Mouse (Mus musculus): ENCODE measurements around the gene Mrpl47. TPM values are rescaled to one million over a fixed set of nuclear protein-coding genes. Genes with fewer than 3 reads are reported as not detected.
"Not testable (repeated sequence)": the region's sequence is repeated elsewhere in the genome, so short reads cannot be mapped to it uniquely, and the experiment has no call there.

Mrpl47 gene
- 38.0 and 40.4 TPM in 2 replicates for polyA plus RNA-seq (2014; fragmentation: Nextera tagmentation; extraction: Ambion mirVana)

GRCm38 (mm10) chr3:32737172-32737655 lies at the start of gene Mrpl47:
Gene Mrpl47 (minus strand): TSS chr3:32737605.
- H3K27me3 ChIP-seq (replicated peaks; ENCODE audit: control insufficient read depth, insufficient read depth, low read length): no peaks in the 10 kb centered on the region
- no peak for DNase-seq (ENCODE audit: low spot score)
- H3K4me1 ChIP-seq (replicated peaks; ENCODE audit: control insufficient read depth, insufficient read depth, low read length): peaks cover 11% of the 10 kb centered on the region
- no peaks in the 10 kb centered on the region for H3K9me3 ChIP-seq (ENCODE audit: control insufficient read depth, low read length)
- H3K9ac ChIP-seq (ENCODE audit: low read length): peak within 1 kb of the TSS; percentile 84
- ATAC-seq (replicated peaks; ENCODE audit: low FRiP score, low TSS enrichment, low read depth): no peak
- H3K4me3 ChIP-seq (ENCODE audit: low read depth, low read length): peak within 1 kb of the TSS; percentile 98
- peak within 1 kb of the TSS; percentile 80 for H3K27ac ChIP-seq (ENCODE audit: low read depth)
- peaks cover 41% of the 10 kb centered on the region for H3K36me3 ChIP-seq (ENCODE audit: control insufficient read depth, insufficient read depth, low read length)
- WGBS: under 1% methylated on average over 31 of the region's 31 CpGs
- peak within 1 kb of the TSS; percentile 87 for H3K4me2 ChIP-seq (ENCODE audit: low read length)

- Histone ChIP-seq H3K4me1 (replicated peaks; ENCODE audit: control insufficient read depth, insufficient read depth, low read length) (no peaks in the 10 kb centered on the region), H3K9me3 (ENCODE audit: control insufficient read depth, low read length) (no peaks in the 10 kb centered on the region), H3K4me2 (ENCODE audit: low read length) (no peak overlapping the region), H3K27me3 (replicated peaks; ENCODE audit: control insufficient read depth, insufficient read depth, low read length) (no peaks in the 10 kb centered on the region), H3K36me3 (ENCODE audit: control insufficient read depth, insufficient read depth, low read length) (no peaks in the 10 kb centered on the region), H3K4me3 (ENCODE audit: low read depth, low read length) (no peak overlapping the region), H3K27ac (ENCODE audit: low read depth) (no peak overlapping the region), H3K9ac (ENCODE audit: low read length) (no peak overlapping the region)
- DNase-seq (ENCODE audit: low spot score) (no peak), ATAC-seq (replicated peaks; ENCODE audit: low FRiP score, low TSS enrichment, low read depth) (no peak)
- WGBS: 64% methylated on average over 2 of the region's 2 CpGs
Observed at GRCm38 (mm10) chr3:32770781-32771180, 33.4 kb upstream of the Mrpl47 start.

DNA sequence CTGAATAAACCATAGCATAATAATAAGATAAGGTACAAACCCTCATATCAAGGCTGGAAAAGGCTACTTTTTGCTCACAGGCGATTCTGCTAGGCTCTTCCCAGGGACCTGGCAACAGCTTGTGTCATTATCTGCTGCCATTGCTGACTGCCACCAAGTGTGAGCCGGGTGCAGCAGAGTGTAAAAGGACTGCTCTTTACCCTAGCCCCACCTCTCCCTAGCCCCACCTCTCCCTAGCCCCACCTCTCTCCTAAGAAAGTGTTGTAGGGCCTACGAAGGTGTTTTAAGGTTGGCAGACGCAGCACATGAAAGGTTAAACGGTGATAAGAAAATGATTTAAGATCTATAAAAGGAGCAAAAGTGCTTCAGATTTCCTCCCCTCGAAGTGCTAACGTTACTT lies 26.5 kb upstream of the Mrpl47 start:
- H3K9ac ChIP-seq (ENCODE audit: low read length): no peak overlapping the region
- ATAC-seq (replicated peaks; ENCODE audit: low FRiP score, low TSS enrichment, low read depth) (no peak), DNase-seq (ENCODE audit: low spot score) (no peak)
- H3K9me3 ChIP-seq (ENCODE audit: control insufficient read depth, low read length): no peaks in the 10 kb centered on the region
- H3K4me1 ChIP-seq (replicated peaks; ENCODE audit: control insufficient read depth, insufficient read depth, low read length): no peaks in the 10 kb centered on the region
- 36% methylated on average over 7 of the region's 7 CpGs for WGBS
- H3K36me3 ChIP-seq (ENCODE audit: control insufficient read depth, insufficient read depth, low read length): no peaks in the 10 kb centered on the region
- no peak overlapping the region for H3K27ac ChIP-seq (ENCODE audit: low read depth)
- no peak overlapping the region for H3K4me3 ChIP-seq (ENCODE audit: low read depth, low read length)
- no peak overlapping the region for H3K4me2 ChIP-seq (ENCODE audit: low read length)
- no peaks in the 10 kb centered on the region for H3K27me3 ChIP-seq (replicated peaks; ENCODE audit: control insufficient read depth, insufficient read depth, low read length)

DNA sequence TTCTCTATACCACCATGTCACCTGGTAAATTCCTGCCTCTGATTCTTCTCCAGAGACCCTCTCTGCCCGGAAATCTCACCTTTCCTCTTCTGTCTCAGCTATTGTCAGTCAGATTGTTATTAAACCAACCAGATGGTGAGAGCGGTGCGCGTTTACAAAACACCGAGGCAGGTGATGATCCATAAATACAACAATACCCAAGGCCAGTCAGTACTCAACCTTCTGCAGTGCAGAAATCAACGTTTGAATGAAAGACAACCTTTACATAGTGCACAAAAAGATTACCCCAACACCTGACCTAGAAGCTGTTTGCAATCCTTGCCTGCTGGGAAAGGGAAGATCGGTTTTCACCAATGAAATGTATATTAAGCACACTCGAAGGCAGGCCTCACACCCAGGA lies 25.6 kb upstream of the Mrpl47 start:
- Histone ChIP-seq H3K27ac (ENCODE audit: low read depth) (no peak overlapping the region), H3K4me2 (ENCODE audit: low read length) (no peak overlapping the region), H3K36me3 (ENCODE audit: control insufficient read depth, insufficient read depth, low read length) (no peaks in the 10 kb centered on the region), H3K4me3 (ENCODE audit: low read depth, low read length) (no peak overlapping the region), H3K9me3 (ENCODE audit: control insufficient read depth, low read length) (no peaks in the 10 kb centered on the region), H3K9ac (ENCODE audit: low read length) (no peak overlapping the region), H3K27me3 (replicated peaks; ENCODE audit: control insufficient read depth, insufficient read depth, low read length) (no peaks in the 10 kb centered on the region), H3K4me1 (replicated peaks; ENCODE audit: control insufficient read depth, insufficient read depth, low read length) (no peaks in the 10 kb centered on the region)
- DNase-seq (ENCODE audit: low spot score) (no peak), ATAC-seq (replicated peaks; ENCODE audit: low FRiP score, low TSS enrichment, low read depth) (no peak)
- 60% methylated on average over 8 of the region's 8 CpGs for WGBS

DNA sequence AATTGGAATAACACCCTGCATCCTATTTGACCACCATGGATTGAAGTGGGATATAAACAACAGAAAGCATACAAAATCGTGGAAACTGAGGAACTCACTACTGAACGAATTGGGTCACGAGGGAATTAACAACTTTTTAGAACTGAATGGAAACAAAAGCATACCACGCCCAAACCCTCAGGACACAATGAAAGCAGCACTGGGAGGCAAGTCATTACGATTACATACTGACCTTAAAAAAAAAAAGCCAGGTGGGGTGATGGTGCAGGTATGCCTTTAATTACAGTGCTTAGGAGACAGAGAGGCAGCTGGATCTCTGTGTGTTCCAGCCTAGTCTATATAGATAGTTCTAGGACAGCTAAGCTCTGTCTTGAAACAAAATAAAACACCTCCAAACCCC lies 21.8 kb upstream of the Mrpl47 start:
- DNase-seq (ENCODE audit: low spot score) (no peak), ATAC-seq (replicated peaks; ENCODE audit: low FRiP score, low TSS enrichment, low read depth) (no peak)
- H3K36me3 ChIP-seq (ENCODE audit: control insufficient read depth, insufficient read depth, low read length): no peaks in the 10 kb centered on the region
- no peak overlapping the region for H3K4me2 ChIP-seq (ENCODE audit: low read length)
- H3K9ac ChIP-seq (ENCODE audit: low read length): no peak overlapping the region
- H3K27me3 ChIP-seq (replicated peaks; ENCODE audit: control insufficient read depth, insufficient read depth, low read length): no peaks in the 10 kb centered on the region
- no peaks in the 10 kb centered on the region for H3K9me3 ChIP-seq (ENCODE audit: control insufficient read depth, low read length)
- 73% methylated on average over 5 of the region's 5 CpGs for WGBS
- no peaks in the 10 kb centered on the region for H3K4me1 ChIP-seq (replicated peaks; ENCODE audit: control insufficient read depth, insufficient read depth, low read length)
- no peak overlapping the region for H3K27ac ChIP-seq (ENCODE audit: low read depth)
- no peak overlapping the region for H3K4me3 ChIP-seq (ENCODE audit: low read depth, low read length)

GRCm38 (mm10) chr3:32754384-32754915 lies 17.0 kb upstream of the Mrpl47 start:
- WGBS: 95% methylated on average over 3 of the region's 3 CpGs
- H3K9ac ChIP-seq (ENCODE audit: low read length): no peak overlapping the region
- H3K4me1 ChIP-seq (replicated peaks; ENCODE audit: control insufficient read depth, insufficient read depth, low read length): no peaks in the 10 kb centered on the region
- H3K4me2 ChIP-seq (ENCODE audit: low read length): no peak overlapping the region
- H3K27me3 ChIP-seq (replicated peaks; ENCODE audit: control insufficient read depth, insufficient read depth, low read length): no peaks in the 10 kb centered on the region
- ATAC-seq (replicated peaks; ENCODE audit: low FRiP score, low TSS enrichment, low read depth) (no peak), DNase-seq (ENCODE audit: low spot score) (no peak)
- H3K9me3 ChIP-seq (ENCODE audit: control insufficient read depth, low read length): no peaks in the 10 kb centered on the region
- no peak overlapping the region for H3K4me3 ChIP-seq (ENCODE audit: low read depth, low read length)
- H3K36me3 ChIP-seq (ENCODE audit: control insufficient read depth, insufficient read depth, low read length): peaks cover 45% of the 10 kb centered on the region
- H3K27ac ChIP-seq (ENCODE audit: low read depth): no peak overlapping the region

- Histone ChIP-seq H3K9ac (ENCODE audit: low read length) (no peak overlapping the region), H3K4me2 (ENCODE audit: low read length) (no peak overlapping the region), H3K4me1 (replicated peaks; ENCODE audit: control insufficient read depth, insufficient read depth, low read length) (no peaks in the 10 kb centered on the region), H3K36me3 (ENCODE audit: control insufficient read depth, insufficient read depth, low read length) (peaks cover 81% of the 10 kb centered on the region), H3K27me3 (replicated peaks; ENCODE audit: control insufficient read depth, insufficient read depth, low read length) (no peaks in the 10 kb centered on the region), H3K4me3 (ENCODE audit: low read depth, low read length) (no peak overlapping the region), H3K9me3 (ENCODE audit: control insufficient read depth, low read length) (no peaks in the 10 kb centered on the region), H3K27ac (ENCODE audit: low read depth) (no peak overlapping the region)
- no peak for DNase-seq (ENCODE audit: low spot score)
- WGBS: 94% methylated on average over 4 of the region's 4 CpGs
- ATAC-seq (replicated peaks; ENCODE audit: low FRiP score, low TSS enrichment, low read depth): no peak
Observed at GRCm38 (mm10) chr3:32749820-32750579, 12.6 kb upstream of the Mrpl47 start.

DNA sequence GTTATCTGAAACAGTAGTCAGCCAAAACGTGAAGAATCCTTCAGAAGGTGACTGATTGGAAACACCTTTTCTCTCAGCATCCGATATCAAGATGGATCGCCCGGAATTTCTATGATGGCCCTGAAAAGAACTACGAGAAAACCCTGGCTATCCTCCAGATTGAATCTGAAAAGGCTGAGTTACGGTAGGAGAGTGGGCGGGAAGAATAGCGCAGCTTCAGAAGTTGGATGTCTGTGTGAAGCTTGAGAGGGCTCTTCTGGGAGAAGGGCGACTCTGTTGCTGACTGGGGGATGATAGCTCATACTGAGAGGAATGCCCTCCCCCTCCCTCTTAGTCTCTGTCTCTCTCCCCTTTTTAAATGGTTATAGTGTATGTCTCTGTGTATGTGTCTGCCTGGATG lies 11.0 kb upstream of the Mrpl47 start:
- no peak for DNase-seq (ENCODE audit: low spot score)
- ATAC-seq (replicated peaks; ENCODE audit: low FRiP score, low TSS enrichment, low read depth): no peak
- H3K27ac ChIP-seq (ENCODE audit: low read depth): no peak overlapping the region
- H3K4me1 ChIP-seq (replicated peaks; ENCODE audit: control insufficient read depth, insufficient read depth, low read length): no peaks in the 10 kb centered on the region
- H3K36me3 ChIP-seq (ENCODE audit: control insufficient read depth, insufficient read depth, low read length): peaks cover 81% of the 10 kb centered on the region
- no peaks in the 10 kb centered on the region for H3K9me3 ChIP-seq (ENCODE audit: control insufficient read depth, low read length)
- no peak overlapping the region for H3K4me2 ChIP-seq (ENCODE audit: low read length)
- 95% methylated on average over 9 of the region's 9 CpGs for WGBS
- no peaks in the 10 kb centered on the region for H3K27me3 ChIP-seq (replicated peaks; ENCODE audit: control insufficient read depth, insufficient read depth, low read length)
- no peak overlapping the region for H3K4me3 ChIP-seq (ENCODE audit: low read depth, low read length)
- H3K9ac ChIP-seq (ENCODE audit: low read length): no peak overlapping the region

- H3K27me3 ChIP-seq (replicated peaks; ENCODE audit: control insufficient read depth, insufficient read depth, low read length); H3K9me3 ChIP-seq (ENCODE audit: control insufficient read depth, low read length); H3K4me1 ChIP-seq (replicated peaks; ENCODE audit: control insufficient read depth, insufficient read depth, low read length); H3K4me2 ChIP-seq (ENCODE audit: low read length); H3K9ac ChIP-seq (ENCODE audit: low read length); H3K4me3 ChIP-seq (ENCODE audit: low read depth, low read length); H3K27ac ChIP-seq (ENCODE audit: low read depth); ATAC-seq (replicated peaks; ENCODE audit: low FRiP score, low TSS enrichment, low read depth); DNase-seq (ENCODE audit: low spot score): not testable (repeated sequence)
- H3K36me3 ChIP-seq (ENCODE audit: control insufficient read depth, insufficient read depth, low read length): peaks cover 71% of the 10 kb centered on the region
Observed at GRCm38 (mm10) chr3:32745426-32745825, 8.0 kb upstream of the Mrpl47 start.

Data from intestine, embryonic 14.5 days (tissue).